Mouse (Mus musculus) forebrain, embryonic 16.5 days (tissue): Measurements from ENCODE around the gene Gm20388. TPM values are rescaled to one million over a fixed set of nuclear protein-coding genes. Genes with fewer than 3 reads are reported as not detected.

Experiments
- ATAC-seq: fragments of 200-750 bp; cut with Nextera tagmentation; 2 replicates; pipeline ENCODE4 v1.8.0; 2017; ENCODE audit warnings: mild to moderate bottlenecking, moderate library complexity
- H3K27ac ChIP-seq: fragments of 300-500 bp; sonication (generic); 2 replicates; pipeline ENCODE4 v1.5.1; 2014; ENCODE audit warnings: low read length, control low read depth
- H3K27me3 ChIP-seq: fragments of 300-500 bp; sonication (generic); replicated peaks from 2 replicates; pipeline ENCODE4 v1.6.1; 2014; ENCODE audit warnings: low read length; ENCODE audit not compliant: control insufficient read depth, insufficient read depth
- H3K36me3 ChIP-seq: fragments of 300-500 bp; sonication (generic); 2 replicates; pipeline ENCODE4 v1.6.1; 2014; ENCODE audit not compliant: control insufficient read depth, insufficient read depth
- H3K4me1 ChIP-seq: fragments of 300-500 bp; sonication (generic); replicated peaks from 2 replicates; pipeline ENCODE4 v1.6.1; 2014; ENCODE audit warnings: low read length; ENCODE audit not compliant: control insufficient read depth, insufficient read depth
- H3K4me2 ChIP-seq: fragments of 300-500 bp; sonication (generic); 2 replicates; pipeline ENCODE4 v1.6.1; 2014; ENCODE audit warnings: mild to moderate bottlenecking, low read length, control low read depth
- H3K4me3 ChIP-seq: fragments of 300-500 bp; sonication (generic); replicated peaks from 2 replicates; pipeline ENCODE4 v1.5.1; 2014; ENCODE audit warnings: mild to moderate bottlenecking, low read length, control low read depth
- H3K9ac ChIP-seq: fragments of 300-500 bp; sonication (generic); replicated peaks from 2 replicates; pipeline ENCODE4 v1.6.1; 2014; ENCODE audit warnings: low read depth, low read length, control low read depth
- H3K9me3 ChIP-seq: fragments of 300-500 bp; sonication (generic); 2 replicates; pipeline ENCODE4 v1.6.1; 2016; ENCODE audit warnings: low read length; ENCODE audit not compliant: control insufficient read depth
- WGBS: fragments of 180-500 bp; shearing (Covaris S2); extraction: QIAGEN DNeasy Blood & Tissue Kit; methylation state at CpG from one replicate; pipeline ENCODE4 v1.1.7; 2014; 5-methylcytosine and 5-hydroxymethylcytosine counted together
- polyA plus RNA-seq: library from polyadenylated mRNA; unstranded; fragments of >200 nt; fragmentation: Nextera tagmentation; extraction: Ambion mirVana; gene quantifications from 2 replicates; pipeline ENCODE4 v1.2.1, GENCODE M21; 2015

Gm20388 gene
- polyA plus RNA-seq, 1 experiment from 2014 or later = 4.7 TPM

GRCm38 (mm10) chr8:121332436-121332835 lies 1421.8 kb downstream of the Gm20388 start:
- no peak overlapping the region for H3K4me2 ChIP-seq
- H3K27ac ChIP-seq = no peak overlapping the region
- H3K9ac ChIP-seq = no peak overlapping the region
- H3K27me3 ChIP-seq = no peaks in the 10 kb centered on the region
- ATAC-seq = no peak
- no peaks in the 10 kb centered on the region for H3K36me3 ChIP-seq
- WGBS = 55% methylated on average over 8 of the region's 8 CpGs
- no peaks in the 10 kb centered on the region for H3K9me3 ChIP-seq
- no peak overlapping the region for H3K4me3 ChIP-seq
- H3K4me1 ChIP-seq = 0 out of 2 replicates have a peak, but pooled peaks cover 3% of the 10 kb centered on the region

- Histone ChIP-seq H3K4me1 (0 out of 2 replicates have a peak, but pooled peaks cover 3% of the 10 kb centered on the region), H3K27ac (no peak overlapping the region), H3K4me2 (no peak overlapping the region), H3K9me3 (no peaks in the 10 kb centered on the region), H3K9ac (peak overlapping the region; percentile 29; the same call in 1 of the 2 replicates), H3K36me3 (no peaks in the 10 kb centered on the region), H3K27me3 (no peaks in the 10 kb centered on the region), H3K4me3 (no peak overlapping the region)
- ATAC-seq = no peak
- 62% methylated on average over 33 of the region's 33 CpGs for WGBS
Measured at GRCm38 (mm10) chr8:121334495-121335424, 1424.1 kb downstream of the Gm20388 start.

GRCm38 (mm10) chr8:121335684-121336083 lies 1425.0 kb downstream of the Gm20388 start:
- Histone ChIP-seq H3K4me1 (0 out of 2 replicates have a peak, but pooled peaks cover 3% of the 10 kb centered on the region), H3K9ac (no peak overlapping the region), H3K27ac (no peak overlapping the region), H3K4me2 (no peak overlapping the region), H3K9me3 (no peaks in the 10 kb centered on the region), H3K27me3 (no peaks in the 10 kb centered on the region), H3K36me3 (no peaks in the 10 kb centered on the region), H3K4me3 (no peak overlapping the region)
- 98% methylated on average over 7 of the region's 7 CpGs for WGBS
- ATAC-seq = no peak

GRCm38 (mm10) chr8:121342931-121343330 lies 1432.3 kb downstream of the Gm20388 start:
- no peaks in the 10 kb centered on the region for H3K36me3 ChIP-seq
- H3K4me3 ChIP-seq = no peak overlapping the region
- no peaks in the 10 kb centered on the region for H3K4me1 ChIP-seq
- H3K27ac ChIP-seq = no peak overlapping the region
- no peak overlapping the region for H3K4me2 ChIP-seq
- H3K27me3 ChIP-seq = no peaks in the 10 kb centered on the region
- WGBS = 72% methylated on average over 13 of the region's 13 CpGs
- H3K9me3 ChIP-seq = no peaks in the 10 kb centered on the region
- ATAC-seq = no peak
- H3K9ac ChIP-seq = no peak overlapping the region

- Histone ChIP-seq H3K36me3 (no peaks in the 10 kb centered on the region), H3K9me3 (no peaks in the 10 kb centered on the region), H3K9ac (no peak overlapping the region), H3K4me1 (no peaks in the 10 kb centered on the region), H3K4me3 (no peak overlapping the region), H3K27ac (no peak overlapping the region), H3K4me2 (no peak overlapping the region), H3K27me3 (no peaks in the 10 kb centered on the region)
- ATAC-seq = no peak
- 90% methylated on average over 9 of the region's 9 CpGs for WGBS
Measured at GRCm38 (mm10) chr8:121344486-121344885, 1433.8 kb downstream of the Gm20388 start.

- no peak overlapping the region for H3K9ac ChIP-seq
Measured at GRCm38 (mm10) chr8:121346175-121346574, 1435.5 kb downstream of the Gm20388 start.

GRCm38 (mm10) chr8:121346862-121347261 lies 1436.2 kb downstream of the Gm20388 start:
- Histone ChIP-seq H3K4me3 (no peak overlapping the region), H3K4me2 (no peak overlapping the region), H3K27ac (no peak overlapping the region), H3K36me3 (no peaks in the 10 kb centered on the region), H3K9me3 (no peaks in the 10 kb centered on the region), H3K27me3 (no peaks in the 10 kb centered on the region), H3K9ac (no peak overlapping the region), H3K4me1 (no peaks in the 10 kb centered on the region)
- no peak for ATAC-seq
- WGBS = 79% methylated on average over 9 of the region's 9 CpGs

More at GRCm38 (mm10) chr8:121346175-121346574, 1435.5 kb downstream of the Gm20388 start:
- 90% methylated on average over 13 of the region's 13 CpGs for WGBS
- no peaks in the 10 kb centered on the region for H3K36me3 ChIP-seq
- no peaks in the 10 kb centered on the region for H3K27me3 ChIP-seq
- no peak overlapping the region for H3K4me3 ChIP-seq
- H3K9me3 ChIP-seq = no peaks in the 10 kb centered on the region
- H3K27ac ChIP-seq = no peak overlapping the region
- no peaks in the 10 kb centered on the region for H3K4me1 ChIP-seq
- H3K4me2 ChIP-seq = no peak overlapping the region
- ATAC-seq = no peak

- Histone ChIP-seq H3K4me3 (no peak overlapping the region), H3K36me3 (no peaks in the 10 kb centered on the region), H3K4me2 (no peak overlapping the region), H3K9me3 (no peaks in the 10 kb centered on the region), H3K9ac (no peak overlapping the region), H3K27me3 (no peaks in the 10 kb centered on the region), H3K4me1 (no peaks in the 10 kb centered on the region), H3K27ac (no peak overlapping the region)
- no peak for ATAC-seq
- WGBS = 44% methylated on average over 4 of the region's 4 CpGs
Measured at GRCm38 (mm10) chr8:121348998-121349397, 1438.4 kb downstream of the Gm20388 start.

- 83% methylated on average over 9 of the region's 9 CpGs for WGBS
- Histone ChIP-seq H3K27me3 (no peaks in the 10 kb centered on the region), H3K4me3 (no peak overlapping the region)
Measured at GRCm38 (mm10) chr8:121350803-121351202, 1440.2 kb downstream of the Gm20388 start.

More at GRCm38 (mm10) chr8:121350803-121351202, 1440.2 kb downstream of the Gm20388 start:
- Histone ChIP-seq H3K9me3 (no peaks in the 10 kb centered on the region), H3K9ac (no peak overlapping the region), H3K4me1 (no peaks in the 10 kb centered on the region), H3K36me3 (no peaks in the 10 kb centered on the region), H3K4me2 (no peak overlapping the region), H3K27ac (no peak overlapping the region)
- no peak for ATAC-seq
